Mouse (Mus musculus) myocyte (in vitro differentiated cells): Measurements from ENCODE around the gene Dnajc13.

Experiments used
- CEBPB ChIP-seq: IDR thresholded peaks from 2 replicates; pipeline ENCODE4 v1.6.1; 2011; ENCODE audit warnings: mild to moderate bottlenecking, moderate library complexity; ENCODE audit not compliant: poor library complexity, insufficient read depth, severe bottlenecking
- E2F4 ChIP-seq: IDR thresholded peaks from one replicate; pipeline ENCODE4 v1.6.1; 2011; ENCODE audit warnings: mild to moderate bottlenecking, control low read depth, moderate library complexity; ENCODE audit not compliant: insufficient read depth
- MAX ChIP-seq: IDR thresholded peaks from one replicate; pipeline ENCODE4 v1.6.1; 2011; ENCODE audit warnings: low read depth, mild to moderate bottlenecking, control low read depth
- MYOD1 ChIP-seq, 3 experiments: IDR thresholded peaks; one replicate each; pipeline ENCODE4 v1.6.1; 2011; ENCODE audit warnings: control low read depth in 2 of 3, low read depth in 2 of 3, mild to moderate bottlenecking in 2 of 3, moderate library complexity in 1 of 3; ENCODE audit not compliant: insufficient read length in 2 of 3, control insufficient read depth in 1 of 3
- MYOG ChIP-seq, 3 experiments: IDR thresholded peaks; one replicate each; pipeline ENCODE4 v1.6.1; 2011; ENCODE audit warnings: control low read depth in 2 of 3, low read depth in 2 of 3, mild to moderate bottlenecking in 2 of 3; ENCODE audit not compliant: insufficient read length in 2 of 3, control insufficient read depth in 1 of 3, insufficient read depth in 1 of 3
- POLR2A ChIP-seq: IDR thresholded peaks from one replicate; pipeline ENCODE4 v1.6.1; 2011; ENCODE audit warnings: low read depth, mild to moderate bottlenecking, control low read depth, moderate library complexity; ENCODE audit not compliant: insufficient read length
- POLR2AphosphoS2 ChIP-seq: IDR thresholded peaks from one replicate; pipeline ENCODE4 v1.6.1; 2011; ENCODE audit warnings: low read depth, control low read depth; ENCODE audit not compliant: insufficient read length
- REST ChIP-seq: IDR thresholded peaks from one replicate; pipeline ENCODE4 v1.6.1; 2011; ENCODE audit warnings: mild to moderate bottlenecking, control low read depth, moderate library complexity; ENCODE audit not compliant: insufficient read depth, insufficient read length
- TCF12 ChIP-seq: IDR thresholded peaks from one replicate; pipeline ENCODE4 v1.6.1; 2011; ENCODE audit warnings: mild to moderate bottlenecking, control low read depth; ENCODE audit not compliant: poor library complexity, insufficient read depth, severe bottlenecking
- TCF3 ChIP-seq: IDR thresholded peaks from one replicate; pipeline ENCODE4 v1.6.1; 2011; ENCODE audit warnings: low read depth, control low read depth; ENCODE audit not compliant: insufficient read length
- USF1 ChIP-seq: IDR thresholded peaks from one replicate; pipeline ENCODE4 v1.6.1; 2011; ENCODE audit warnings: low read depth, mild to moderate bottlenecking, control low read depth, moderate library complexity

GRCm38 (mm10) chr9:104281737-104282136 is 19.0 kb upstream of the Dnajc13 start:
- no peak for TF ChIP-seq MYOD1 (IDR thresholded peaks at IDR 0.05; ENCODE audit: control insufficient read depth in 1 of 3, insufficient read length in 2 of 3, low read depth in 2 of 3)
- TF ChIP-seq POLR2AphosphoS2 = no peak
- no peak for TF ChIP-seq TCF12
- TF ChIP-seq POLR2A = no peak
- no peak for TF ChIP-seq CEBPB
- TF ChIP-seq MAX = no peak
- TF ChIP-seq E2F4 = no peak
- no peak for TF ChIP-seq USF1
- TF ChIP-seq REST = no peak
- TF ChIP-seq TCF3 = no peak
- no peak for TF ChIP-seq MYOG (IDR thresholded peaks at IDR 0.05; ENCODE audit: control insufficient read depth in 1 of 3, insufficient read depth in 1 of 3, insufficient read length in 2 of 3, low read depth in 2 of 3)
